Mouse (Mus musculus) liver, embryonic 14.5 days (tissue): ENCODE data around the gene 4930442H23Rik. TPM values are rescaled to one million over a fixed set of nuclear protein-coding genes. Genes with fewer than 3 reads are reported as not detected.

ENCODE experiments used
- ATAC-seq: fragments of 200-750 bp; cut with Nextera tagmentation; 2 replicates; pipeline ENCODE4 v1.8.0; 2017; ENCODE audit warnings: moderate number of reproducible peaks, mild to moderate bottlenecking, moderate library complexity; ENCODE audit not compliant: insufficient read depth
- DNase-seq, 3 experiments: peaks; one replicate each; pipeline ENCODE4 v3.0.0-alpha.2; 2012 to 2013; ENCODE audit warnings: low read depth in 3 of 3, low spot score in 3 of 3
- H3K27ac ChIP-seq: fragments of 300-500 bp; sonication (generic); 2 replicates; pipeline ENCODE4 v1.5.1; 2014; ENCODE audit warnings: moderate library complexity, mild to moderate bottlenecking, control low read depth, inconsistent platforms
- H3K27me3 ChIP-seq: fragments of 300-500 bp; sonication (generic); 2 replicates; pipeline ENCODE4 v1.6.1; 2014; ENCODE audit warnings: mild to moderate bottlenecking, low read length, moderate library complexity; ENCODE audit not compliant: control insufficient read depth, insufficient read depth
- H3K36me3 ChIP-seq: fragments of 300-500 bp; sonication (generic); replicated peaks from 2 replicates; pipeline ENCODE4 v1.6.1; 2014; ENCODE audit warnings: low read depth; ENCODE audit not compliant: control insufficient read depth, insufficient read depth
- H3K4me1 ChIP-seq, 2 experiments: fragments of 200-500 bp in 1 of 2; fragments of 300-500 bp in 1 of 2; sonication (generic) in 1 of 2; replicated peaks; 2 replicates each; pipeline ENCODE4 v1.6.1; 2012 to 2014; ENCODE audit warnings: antibody characterized with exemption in 1 of 2, inconsistent platforms in 1 of 2, low read length in 1 of 2; ENCODE audit not compliant: control insufficient read depth in 2 of 2, insufficient read depth in 2 of 2
- H3K4me2 ChIP-seq: fragments of 300-500 bp; sonication (generic); 2 replicates; pipeline ENCODE4 v1.6.1; 2014; ENCODE audit warnings: low read depth, mild to moderate bottlenecking, control low read depth, moderate library complexity
- H3K4me3 ChIP-seq, 2 experiments: fragments of 200-500 bp in 1 of 2; fragments of 300-500 bp in 1 of 2; sonication (generic) in 1 of 2; 2 replicates each; pipeline ENCODE4 v1.5.1; 2012 to 2014; ENCODE audit warnings: low read depth in 2 of 2, low read length in 2 of 2, mild to moderate bottlenecking in 2 of 2, control low read depth in 1 of 2, inconsistent platforms in 1 of 2, moderate library complexity in 1 of 2; ENCODE audit not compliant: insufficient read depth in 1 of 2
- H3K9ac ChIP-seq: fragments of 300-500 bp; sonication (generic); replicated peaks from 2 replicates; pipeline ENCODE4 v1.6.1; 2014; ENCODE audit warnings: mild to moderate bottlenecking, control low read depth, moderate library complexity
- H3K9me3 ChIP-seq: fragments of 300-500 bp; sonication (generic); 2 replicates; pipeline ENCODE4 v1.6.1; 2016; ENCODE audit warnings: low read length, mixed read lengths; ENCODE audit not compliant: control insufficient read depth
- CTCF ChIP-seq: IDR thresholded peaks from 2 replicates; pipeline ENCODE4 v1.5.1; 2016; ENCODE audit warnings: antibody characterized with exemption, low read depth, control low read depth
- EP300 ChIP-seq: IDR thresholded peaks from 2 replicates; pipeline ENCODE4 v1.6.1; 2016; ENCODE audit warnings: antibody characterized with exemption, low read depth
- WGBS: fragments of 180-500 bp; shearing (Covaris S2); extraction: QIAGEN DNeasy Blood & Tissue Kit; methylation state at CpG from one replicate; pipeline ENCODE4 v1.1.7; 2014; ENCODE audit not compliant: insufficient replicate concordance; 5-methylcytosine and 5-hydroxymethylcytosine counted together
- polyA plus RNA-seq, 2 experiments: library from polyadenylated mRNA; depleted of rRNA in 1 of 2; stranded (reverse) in 1 of 2; unstranded in 1 of 2; fragments of >200 nt; fragmentation: Nextera tagmentation in 1 of 2; extraction: Ambion mirVana in 1 of 2; gene quantifications; 2 replicates each; pipeline versions ENCODE4 v1.2.1 to v1.2.3; 2012 to 2014

4930442H23Rik gene
- polyA plus RNA-seq, 2 experiments = not detected

DNA sequence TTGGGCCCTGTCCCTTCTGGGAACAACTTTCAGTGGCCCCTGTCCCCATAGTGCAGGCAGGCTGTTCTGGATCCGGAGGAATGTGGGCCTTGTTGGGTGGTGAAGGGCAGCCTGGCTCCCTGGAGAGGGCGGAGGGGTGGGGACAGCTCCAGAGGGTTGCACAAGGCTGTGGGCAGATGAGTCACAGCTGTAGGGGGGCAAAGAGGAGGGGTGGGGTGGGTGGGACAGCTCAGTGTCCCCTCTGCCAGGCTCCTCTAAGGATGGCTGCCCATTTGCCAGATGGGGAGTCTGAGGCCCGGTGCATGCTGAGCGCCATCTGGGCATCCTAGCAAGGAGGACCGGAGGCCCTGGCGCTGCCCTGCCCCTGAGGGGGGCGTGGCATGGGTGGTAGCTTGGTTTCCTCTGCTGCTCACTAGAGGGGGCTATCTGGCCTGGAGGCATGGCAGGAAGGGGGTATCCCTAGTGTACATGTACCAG lies 40.5 kb downstream of the 4930442H23Rik start:
- DNase-seq (no peak), ATAC-seq (no peak)
- H3K27ac ChIP-seq = no peak overlapping the region
- no peaks in the 10 kb centered on the region for H3K27me3 ChIP-seq
- H3K9me3 ChIP-seq = no peaks in the 10 kb centered on the region
- no peak overlapping the region for H3K4me2 ChIP-seq
- H3K9ac ChIP-seq = no peak overlapping the region
- H3K36me3 ChIP-seq = peaks cover 63% of the 10 kb centered on the region
- TF ChIP-seq CTCF (peak; percentile 21; the same call in 1 of the 2 replicates), EP300 (no peak)
- H3K4me1 ChIP-seq = peaks cover 32% of the 10 kb centered on the region in 2 experiments
- no peak overlapping the region for H3K4me3 ChIP-seq
- WGBS = 77% methylated on average over 7 of the region's 7 CpGs

DNA sequence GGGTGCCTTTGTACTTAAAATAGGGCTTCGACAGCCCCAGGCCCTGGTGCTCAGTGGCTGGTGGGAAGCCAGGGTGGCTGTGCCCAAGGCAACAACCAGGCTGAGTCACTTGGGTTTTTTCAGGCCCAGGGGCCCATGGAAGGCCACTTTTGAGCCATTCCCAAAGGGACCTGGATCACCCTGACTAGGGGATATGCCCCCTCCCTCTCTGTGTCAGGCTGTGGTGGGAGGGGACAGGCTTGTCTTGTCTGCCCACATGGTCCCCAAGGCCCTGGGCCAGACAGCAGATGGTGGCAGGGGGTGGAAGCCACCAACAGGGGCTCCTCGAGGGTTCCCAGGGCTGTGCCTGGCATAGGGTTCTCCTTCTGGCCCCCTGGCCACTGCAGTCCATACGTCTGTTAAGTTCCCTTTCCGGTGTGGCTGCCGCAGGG lies 41.1 kb downstream of the 4930442H23Rik start:
- TF ChIP-seq CTCF = no peak
- 67% methylated on average over 5 of the region's 5 CpGs for WGBS
- H3K27ac ChIP-seq = no peak overlapping the region
- no peak for DNase-seq
- no peak overlapping the region for H3K4me2 ChIP-seq
- no peaks in the 10 kb centered on the region for H3K27me3 ChIP-seq
- peaks cover 32% of the 10 kb centered on the region in 2 experiments for H3K4me1 ChIP-seq
- H3K9me3 ChIP-seq = no peaks in the 10 kb centered on the region
- no peak overlapping the region for H3K9ac ChIP-seq
- no peak overlapping the region for H3K4me3 ChIP-seq
- peaks cover 57% of the 10 kb centered on the region for H3K36me3 ChIP-seq
- ATAC-seq = no peak

GRCm38 (mm10) chr10:81141455-81142210 lies 42.0 kb downstream of the 4930442H23Rik start:
- peaks cover 32% of the 10 kb centered on the region in 2 experiments for H3K4me1 ChIP-seq
- DNase-seq (no peak), ATAC-seq (no peak)
- peaks cover 47% of the 10 kb centered on the region for H3K36me3 ChIP-seq
- H3K27me3 ChIP-seq = no peaks in the 10 kb centered on the region
- peak overlapping the region; percentile 91 for H3K4me2 ChIP-seq
- TF ChIP-seq EP300 (no peak), CTCF (no peak)
- peak overlapping the region in 1 of 2 experiments; percentile 6; a peak in 1 of 4 replicates for H3K4me3 ChIP-seq
- no peaks in the 10 kb centered on the region for H3K9me3 ChIP-seq
- 76% methylated on average over 7 of the region's 7 CpGs for WGBS
- H3K27ac ChIP-seq = peak overlapping the region; percentile 6; the same call in 1 of the 2 replicates
- peak overlapping the region; percentile 10; the same call in 1 of the 2 replicates for H3K9ac ChIP-seq

DNA sequence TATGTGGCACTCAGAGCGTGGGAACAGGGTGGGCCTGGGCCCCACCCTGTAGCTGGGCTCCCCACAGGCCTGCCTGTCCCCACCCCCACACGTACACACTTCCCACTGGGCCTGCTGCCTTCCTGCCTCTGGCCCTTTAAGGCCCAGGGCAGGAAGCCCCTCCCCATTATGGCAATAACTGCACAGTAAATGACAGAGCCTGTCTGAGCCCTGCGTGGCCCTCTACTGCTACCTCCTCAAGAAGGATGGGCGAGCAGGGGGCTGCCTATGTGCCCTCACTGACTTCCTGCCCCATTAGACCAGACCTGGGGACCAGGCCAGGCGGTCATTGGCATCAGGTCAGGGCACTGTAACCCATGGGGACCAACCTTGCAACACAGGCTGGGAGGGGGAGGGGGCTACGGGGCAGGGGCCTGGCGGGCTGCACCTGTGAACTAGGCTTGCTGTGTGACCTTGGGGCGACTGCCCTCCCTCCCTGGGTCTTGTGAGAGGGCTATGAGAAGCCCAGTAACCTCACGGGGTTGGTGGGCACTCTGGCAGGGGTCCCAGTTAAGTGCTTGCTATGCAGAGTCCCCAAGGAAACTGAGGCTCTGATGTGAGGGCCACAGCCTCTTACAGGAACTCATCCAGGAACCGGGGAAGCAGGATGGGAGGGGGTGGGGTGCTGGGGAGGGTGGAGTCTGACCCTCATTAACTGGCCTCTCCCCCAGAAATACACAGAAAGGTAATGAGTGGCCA lies 42.8 kb downstream of the 4930442H23Rik start:
- Histone ChIP-seq H3K4me3 (peak overlapping the region; percentile 65 to 87; a peak in 3 of 4 replicates), H3K4me2 (peak overlapping the region; percentile 91), H3K9me3 (no peaks in the 10 kb centered on the region), H3K27me3 (no peaks in the 10 kb centered on the region), H3K4me1 (peaks cover 32% of the 10 kb centered on the region in 2 experiments), H3K9ac (peak overlapping the region; percentile 27), H3K36me3 (peaks cover 40% of the 10 kb centered on the region), H3K27ac (0 out of 2 replicates have a peak overlapping the region, but pooled peaks have one; percentile 6)
- DNase-seq = no peak
- WGBS = 39% methylated on average over 10 of the region's 10 CpGs
- no peak for ATAC-seq
- TF ChIP-seq EP300 (no peak), CTCF (no peak)

DNA sequence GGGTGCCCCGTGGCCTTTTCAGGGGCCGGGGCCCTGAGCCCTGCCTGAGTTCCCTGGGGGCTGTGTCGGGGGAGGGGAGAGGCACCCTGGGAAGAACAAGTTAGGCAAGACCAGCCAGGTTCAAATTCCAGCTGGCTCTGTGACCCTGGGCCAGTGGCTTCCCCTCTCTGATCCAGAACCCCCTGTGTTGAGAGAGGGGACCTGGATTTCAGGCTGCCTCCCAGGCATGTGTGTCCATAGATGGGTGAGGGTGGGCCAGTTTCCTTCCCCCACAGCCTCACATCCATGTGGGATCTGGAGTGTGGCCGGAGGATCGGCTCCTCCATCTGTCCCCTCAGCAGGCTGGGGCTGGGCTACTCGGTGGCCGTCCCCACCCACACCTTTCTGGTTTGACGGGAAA lies 43.6 kb downstream of the 4930442H23Rik start:
- peak overlapping the region; percentile 65 to 87 for H3K4me3 ChIP-seq
- H3K27ac ChIP-seq = peak overlapping the region; percentile 16; the same call in 1 of the 2 replicates
- H3K4me2 ChIP-seq = peak overlapping the region; percentile 91
- H3K36me3 ChIP-seq = peaks cover 31% of the 10 kb centered on the region
- 32% methylated on average over 8 of the region's 8 CpGs for WGBS
- peaks cover 32% of the 10 kb centered on the region in 2 experiments for H3K4me1 ChIP-seq
- no peaks in the 10 kb centered on the region for H3K27me3 ChIP-seq
- DNase-seq (no peak), ATAC-seq (no peak)
- H3K9ac ChIP-seq = peak overlapping the region; percentile 5; the same call in 1 of the 2 replicates
- no peak for TF ChIP-seq EP300
- no peak for TF ChIP-seq CTCF
- no peaks in the 10 kb centered on the region for H3K9me3 ChIP-seq
